Mouse (Mus musculus) MEL (cell line): ENCODE results near the gene Plcb3. TPM values are rescaled to one million over a fixed set of nuclear protein-coding genes. Genes with fewer than 3 reads are reported as not detected.

ENCODE experiments used
- DNase-seq: peaks from one replicate; pipeline ENCODE4 v3.0.0; 2011; ENCODE audit warnings: low read depth, low spot score
- H3K27ac ChIP-seq: 2 replicates; pipeline ENCODE4 v1.5.1; 2012; ENCODE audit warnings: low read depth, mild to moderate bottlenecking, control low read depth, low read length, moderate library complexity; ENCODE audit not compliant: control insufficient read depth
- H3K27me3 ChIP-seq, 2 experiments: fragments of 150-350 bp in 1 of 2; sonication (generic) in 1 of 2; 2 replicates each; pipeline ENCODE4 v1.6.1; 2012; ENCODE audit warnings: low read length in 2 of 2, mild to moderate bottlenecking in 2 of 2, improper control_type of control experiment in 1 of 2, moderate library complexity in 1 of 2; ENCODE audit not compliant: insufficient read depth in 2 of 2, control insufficient read depth in 1 of 2
- H3K36me3 ChIP-seq, 2 experiments: 2 replicates each; pipeline ENCODE4 v1.6.1; 2012 to 2014; ENCODE audit warnings: low read length in 2 of 2, improper control_type of control experiment in 1 of 2, inconsistent platforms in 1 of 2, mild to moderate bottlenecking in 1 of 2; ENCODE audit not compliant: insufficient read depth in 2 of 2, control insufficient read depth in 1 of 2
- H3K4me1 ChIP-seq, 2 experiments: fragments of 150-350 bp in 1 of 2; sonication (generic) in 1 of 2; 2 replicates each; pipeline ENCODE4 v1.6.1; 2012; ENCODE audit warnings: low read length in 2 of 2, improper control_type of control experiment in 1 of 2, mild to moderate bottlenecking in 1 of 2; ENCODE audit not compliant: insufficient read depth in 2 of 2, control insufficient read depth in 1 of 2
- H3K4me3 ChIP-seq, 2 experiments: fragments of 150-350 bp in 1 of 2; sonication (generic) in 1 of 2; 2 replicates each; pipeline ENCODE4 v1.5.1; 2012; ENCODE audit warnings: low read depth in 2 of 2, low read length in 2 of 2, mild to moderate bottlenecking in 2 of 2, moderate library complexity in 2 of 2, control low read depth in 1 of 2, improper control_type of control experiment in 1 of 2; ENCODE audit not compliant: control insufficient read depth in 1 of 2, insufficient read depth in 1 of 2
- H3K79me2 ChIP-seq: 2 replicates; pipeline ENCODE4 v1.6.1; 2012; ENCODE audit warnings: mild to moderate bottlenecking, low read length, moderate library complexity; ENCODE audit not compliant: control insufficient read depth, poor library complexity, insufficient read depth
- H3K9ac ChIP-seq: 2 replicates; pipeline ENCODE4 v1.6.1; 2012; ENCODE audit warnings: low read depth, mild to moderate bottlenecking, control low read depth, low read length, moderate library complexity; ENCODE audit not compliant: control insufficient read depth, poor library complexity, severe bottlenecking
- H3K9me3 ChIP-seq: fragments of 150-350 bp; sonication (generic); replicated peaks from 2 replicates; pipeline ENCODE4 v1.6.1; 2012; ENCODE audit warnings: mild to moderate bottlenecking, low read length, improper control_type of control experiment, moderate library complexity; ENCODE audit not compliant: insufficient read depth
- CHD1 ChIP-seq: IDR thresholded peaks from 2 replicates; pipeline ENCODE4 v1.6.1; 2012; ENCODE audit warnings: low read depth, mild to moderate bottlenecking, inconsistent platforms, low read length, improper control_type of control experiment
- CTCF ChIP-seq, 3 experiments: IDR thresholded peaks in 2 of 3; conservative IDR thresholded peaks in 1 of 3; 2 replicates each; pipeline ENCODE4 v1.5.1; 2011 to 2012; ENCODE audit warnings: low read length in 3 of 3, low read depth in 2 of 3, mild to moderate bottlenecking in 2 of 3, improper control_type of control experiment in 1 of 3, inconsistent platforms in 1 of 3, mixed read lengths in 1 of 3, moderate library complexity in 1 of 3; ENCODE audit not compliant: control insufficient read depth in 1 of 3, insufficient read depth in 1 of 3, poor library complexity in 1 of 3, severe bottlenecking in 1 of 3
- E2F4 ChIP-seq: IDR thresholded peaks from 2 replicates; pipeline ENCODE4 v1.6.1; 2011; ENCODE audit warnings: low read depth, low read length, improper control_type of control experiment, borderline replicate concordance
- EP300 ChIP-seq, 2 experiments: IDR thresholded peaks; 2 replicates each; pipeline ENCODE4 v1.6.1; 2011; ENCODE audit warnings: improper control_type of control experiment in 2 of 2, low read length in 2 of 2, low read depth in 1 of 2, mild to moderate bottlenecking in 1 of 2
- GABPA ChIP-seq: IDR thresholded peaks from 2 replicates; pipeline ENCODE4 v1.6.1; 2012; ENCODE audit warnings: low read depth, mild to moderate bottlenecking, inconsistent platforms, low read length, improper control_type of control experiment, moderate library complexity
- GATA1 ChIP-seq: IDR thresholded peaks from 2 replicates; pipeline ENCODE4 v1.6.1; 2011; ENCODE audit warnings: low read depth, low read length, improper control_type of control experiment
- HCFC1 ChIP-seq: IDR thresholded peaks from 2 replicates; pipeline ENCODE4 v1.6.1; 2012; ENCODE audit warnings: low read depth, mild to moderate bottlenecking, inconsistent platforms, low read length, improper control_type of control experiment, moderate library complexity
- JUND ChIP-seq: IDR thresholded peaks from 2 replicates; pipeline ENCODE4 v1.6.1; 2011; ENCODE audit warnings: low read depth, mild to moderate bottlenecking, improper control_type of control experiment, low read length
- KAT2A ChIP-seq: conservative IDR thresholded peaks from 2 replicates; pipeline ENCODE4 v1.6.1; 2012; ENCODE audit warnings: low read depth, low read length, improper control_type of control experiment, inconsistent platforms
- MAX ChIP-seq: IDR thresholded peaks from 2 replicates; pipeline ENCODE4 v1.6.1; 2011; ENCODE audit warnings: low read length, improper control_type of control experiment
- MAZ ChIP-seq: IDR thresholded peaks from 2 replicates; pipeline ENCODE4 v1.6.1; 2012; ENCODE audit warnings: low read depth, mild to moderate bottlenecking, inconsistent platforms, low read length, improper control_type of control experiment
- MEF2A ChIP-seq: IDR thresholded peaks from 2 replicates; pipeline ENCODE4 v1.6.1; 2014; ENCODE audit warnings: low read depth, mild to moderate bottlenecking, inconsistent platforms, low read length, improper control_type of control experiment; ENCODE audit not compliant: poor library complexity, insufficient replicate concordance, severe bottlenecking; ENCODE audit errors: extremely low read depth
- MXI1 ChIP-seq: IDR thresholded peaks from 2 replicates; pipeline ENCODE4 v1.6.1; 2011; ENCODE audit warnings: mild to moderate bottlenecking, low read depth, low read length, improper control_type of control experiment
- MYB ChIP-seq: IDR thresholded peaks from 2 replicates; pipeline ENCODE4 v1.6.1; 2011; ENCODE audit warnings: mild to moderate bottlenecking, low read depth, low read length, improper control_type of control experiment
- MYC ChIP-seq: IDR thresholded peaks from 2 replicates; pipeline ENCODE4 v1.6.1; 2011; ENCODE audit warnings: low read depth, mild to moderate bottlenecking, low read length, improper control_type of control experiment, moderate library complexity
- NELFE ChIP-seq: IDR thresholded peaks from 2 replicates; pipeline ENCODE4 v1.6.1; 2011; ENCODE audit warnings: low read depth, low read length, improper control_type of control experiment
- NRF1 ChIP-seq: IDR thresholded peaks from 2 replicates; pipeline ENCODE4 v1.6.1; 2014; ENCODE audit warnings: low read depth, mild to moderate bottlenecking, inconsistent platforms, low read length, improper control_type of control experiment, moderate library complexity; ENCODE audit not compliant: poor library complexity, insufficient read depth, severe bottlenecking
- POLR2A ChIP-seq, 2 experiments: IDR thresholded peaks; 2 replicates each; pipeline ENCODE4 v1.6.1; 2011 to 2012; ENCODE audit warnings: low read length in 2 of 2, mild to moderate bottlenecking in 2 of 2, control low read depth in 1 of 2, improper control_type of control experiment in 1 of 2, low read depth in 1 of 2, moderate library complexity in 1 of 2; ENCODE audit not compliant: control insufficient read depth in 1 of 2, insufficient read depth in 1 of 2, poor library complexity in 1 of 2
- SIN3A ChIP-seq: IDR thresholded peaks from 2 replicates; pipeline ENCODE4 v1.6.1; 2012; ENCODE audit warnings: low read length, improper control_type of control experiment, inconsistent platforms
- SMC3 ChIP-seq: IDR thresholded peaks from 2 replicates; pipeline ENCODE4 v1.6.1; 2011; ENCODE audit warnings: low read depth, low read length, improper control_type of control experiment
- TBP ChIP-seq: IDR thresholded peaks from 2 replicates; pipeline ENCODE4 v1.8.0; 2011; ENCODE audit warnings: low read depth, low read length, improper control_type of control experiment
- UBTF ChIP-seq: IDR thresholded peaks from 2 replicates; pipeline ENCODE4 v1.6.1; 2012; ENCODE audit warnings: low read depth, mild to moderate bottlenecking, inconsistent platforms, low read length, improper control_type of control experiment, moderate library complexity, borderline replicate concordance; ENCODE audit not compliant: insufficient read depth
- USF1 ChIP-seq: IDR thresholded peaks from 2 replicates; pipeline ENCODE4 v1.6.1; 2014; ENCODE audit warnings: low read depth, mild to moderate bottlenecking, inconsistent platforms, low read length, improper control_type of control experiment, moderate library complexity
- USF2 ChIP-seq, 2 experiments: IDR thresholded peaks; 2 replicates each; pipeline ENCODE4 v1.6.1; 2011 to 2012; ENCODE audit warnings: improper control_type of control experiment in 2 of 2, low read length in 2 of 2, borderline replicate concordance in 1 of 2, inconsistent platforms in 1 of 2, low read depth in 1 of 2, mild to moderate bottlenecking in 1 of 2; ENCODE audit not compliant: insufficient read depth in 1 of 2
- ZC3H11A ChIP-seq: IDR thresholded peaks from 2 replicates; pipeline ENCODE4 v1.6.1; 2012; ENCODE audit warnings: low read depth, mild to moderate bottlenecking, inconsistent platforms, low read length, improper control_type of control experiment
- ZKSCAN1 ChIP-seq: IDR thresholded peaks from 2 replicates; pipeline ENCODE4 v1.6.1; 2012; ENCODE audit warnings: low read depth, mild to moderate bottlenecking, inconsistent platforms, low read length, improper control_type of control experiment, moderate library complexity
- ZMIZ1 ChIP-seq: IDR thresholded peaks from 2 replicates; pipeline ENCODE4 v1.6.1; 2012; ENCODE audit warnings: low read depth, mild to moderate bottlenecking, inconsistent platforms, low read length, improper control_type of control experiment, moderate library complexity
- polyA plus RNA-seq, 2 experiments: library from polyadenylated mRNA; stranded (reverse) in 1 of 2; unstranded in 1 of 2; fragments of >175 nt in 1 of 2; fragments of >200 nt in 1 of 2; gene quantifications; 2 replicates each; pipeline versions ENCODE4 v1.2.1 to v1.2.4; 2012; ENCODE audit warnings: low replicate concordance in 2 of 2, low read depth in 1 of 2; ENCODE audit not compliant: insufficient read length in 2 of 2, insufficient read depth in 1 of 2, missing spikeins in 1 of 2
- total RNA-seq: library from RNA; depleted of rRNA; stranded (reverse); fragments of 300-350 nt; gene quantifications from 2 replicates; pipeline ENCODE4 v1.2.3, GENCODE M21; 2012

Plcb3 gene
- total and polyA plus RNA-seq, 3 experiments = 12.6 to 30.8 TPM; not detected in 1

DNA sequence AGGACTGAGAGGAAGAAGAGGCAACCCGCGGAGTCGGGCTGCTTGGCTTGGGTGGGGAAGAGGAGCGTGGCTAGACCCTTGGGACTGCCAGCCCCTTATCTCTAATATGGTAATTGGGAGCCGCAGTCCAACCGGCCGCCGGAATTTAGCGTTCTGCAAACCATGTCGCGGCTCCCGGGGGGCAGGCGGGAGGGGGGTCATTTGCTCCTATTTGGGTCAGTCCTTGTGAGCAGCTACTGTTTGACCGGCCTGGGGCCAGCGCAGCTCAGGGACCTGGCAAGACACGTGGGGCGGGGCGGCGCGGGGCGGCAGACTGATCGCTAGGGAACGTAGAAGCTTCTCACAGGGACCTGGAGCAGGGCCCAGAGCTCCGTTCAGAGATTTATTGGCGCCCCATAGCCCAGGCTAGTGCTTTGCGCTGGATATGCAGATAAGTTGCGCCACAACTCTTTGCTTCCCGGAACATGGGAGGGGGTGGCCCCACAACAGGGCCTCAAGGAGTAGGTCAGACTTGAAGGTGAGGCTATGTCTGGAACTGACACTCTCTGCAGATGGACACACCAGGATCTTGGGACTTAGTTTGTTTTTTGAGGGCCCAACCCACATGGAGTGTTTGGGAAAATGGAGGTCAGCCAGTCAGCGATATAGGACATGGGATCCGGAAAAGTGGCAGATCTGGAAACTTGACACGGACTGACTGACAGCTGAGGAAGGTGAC lies 24.1 kb downstream of the Plcb3 start:
- DNase-seq = peak; percentile 79
- no peak for TF ChIP-seq CTCF (IDR thresholded peaks at IDR 0.05 in 2 of 3, conservative IDR thresholded peaks at IDR 0.05 in 1 of 3; ENCODE audit: control insufficient read depth in 1 of 3, insufficient read depth in 1 of 3, low read depth in 2 of 3, low read length in 3 of 3, poor library complexity in 1 of 3, severe bottlenecking in 1 of 3)
- TF ChIP-seq USF1 = peak; percentile 41; the same call in 1 of the 2 replicates
- TF ChIP-seq MXI1 = no peak; the same call in 1 of the 2 replicates
- no peak for TF ChIP-seq MAZ
- TF ChIP-seq NELFE = no peak
- no peak for TF ChIP-seq GABPA
- TF ChIP-seq MEF2A = no peak
- TF ChIP-seq UBTF = no peak
- 0 out of 2 replicates have a peak, but pooled peaks have one; percentile 52 for TF ChIP-seq CHD1
- 0 out of 2 replicates have a peak, but pooled peaks have one; percentile 23 for TF ChIP-seq GATA1
- no peak for TF ChIP-seq ZC3H11A
- no peak for TF ChIP-seq SMC3
- no peak for TF ChIP-seq EP300 (IDR thresholded peaks at IDR 0.05; ENCODE audit: low read depth in 1 of 2, low read length in 2 of 2)
- no peak for TF ChIP-seq HCFC1
- TF ChIP-seq POLR2A (IDR thresholded peaks at IDR 0.05; ENCODE audit: control insufficient read depth in 1 of 2, insufficient read depth in 1 of 2, low read depth in 1 of 2, low read length in 2 of 2, poor library complexity in 1 of 2) = peak in 1 of 2 experiments; percentile 19; a peak in 1 of 4 replicates
- TF ChIP-seq TBP = no peak
- no peak for TF ChIP-seq ZMIZ1
- TF ChIP-seq ZKSCAN1 = no peak
- Histone ChIP-seq H3K9me3 (no peaks in the 10 kb centered on the region), H3K79me2 (peaks cover 1% of the 10 kb centered on the region; the same call in 1 of the 2 replicates), H3K27ac (peak overlapping the region; percentile 91), H3K36me3 (peaks cover 2 to 6% of the 10 kb centered on the region in 2 experiments; a peak in 2 of 4 replicates), H3K27me3 (no peaks in the 10 kb centered on the region), H3K4me3 (peak overlapping the region; percentile 61 to 72), H3K9ac (peak overlapping the region; percentile 82), H3K4me1 (0 out of 4 replicates have a peak, but pooled peaks cover 0 to 6% of the 10 kb centered on the region in 2 experiments)

- peak; percentile 95 for DNase-seq
- Histone ChIP-seq H3K9ac (peak overlapping the region; percentile 82), H3K36me3 (peaks cover 0 to 6% of the 10 kb centered on the region in 2 experiments; a peak in 1 of 4 replicates), H3K79me2 (peaks cover 1% of the 10 kb centered on the region; the same call in 1 of the 2 replicates), H3K27me3 (no peaks in the 10 kb centered on the region), H3K9me3 (no peaks in the 10 kb centered on the region), H3K27ac (peak overlapping the region; percentile 91), H3K4me3 (peak overlapping the region; percentile 61 to 72), H3K4me1 (0 out of 4 replicates have a peak, but pooled peaks cover 0 to 6% of the 10 kb centered on the region in 2 experiments)
- TF ChIP-seq NRF1 = peak; percentile 76
- TF ChIP-seq KAT2A = peak; percentile 69; the same call in 1 of the 2 replicates
- TF ChIP-seq HCFC1 = peak; percentile 95
- TF ChIP-seq JUND = no peak
- TF ChIP-seq SIN3A = peak; percentile 97
- peak; percentile 67 for TF ChIP-seq MYC
- no peak for TF ChIP-seq MAX
- TF ChIP-seq USF2 (IDR thresholded peaks at IDR 0.05; ENCODE audit: borderline replicate concordance in 1 of 2, insufficient read depth in 1 of 2, low read depth in 1 of 2, low read length in 2 of 2) = no peak
- TF ChIP-seq ZC3H11A = no peak
- no peak for TF ChIP-seq CHD1
- TF ChIP-seq MYB = no peak
- TF ChIP-seq POLR2A (IDR thresholded peaks at IDR 0.05; ENCODE audit: control insufficient read depth in 1 of 2, insufficient read depth in 1 of 2, low read depth in 1 of 2, low read length in 2 of 2, poor library complexity in 1 of 2) = peak; percentile 36 to 73; a peak in 2 of 4 replicates
- TF ChIP-seq TBP = peak; percentile 70; the same call in 1 of the 2 replicates
- no peak; the same call in 1 of the 2 replicates for TF ChIP-seq E2F4
- TF ChIP-seq EP300 (IDR thresholded peaks at IDR 0.05; ENCODE audit: low read depth in 1 of 2, low read length in 2 of 2) = no peak
- TF ChIP-seq GATA1 = 0 out of 2 replicates have a peak, but pooled peaks have one; percentile 11
Observed at GRCm38 (mm10) chr19:6951381-6951968, 24.8 kb downstream of the Plcb3 start.
